Mouse (Mus musculus): ENCODE results near the gene Gm49383. TPM values are rescaled to one million over a fixed set of nuclear protein-coding genes. Genes with fewer than 3 reads are reported as not detected.
A peak's percentile ranks its signal among the peaks of the same experiment; 100 is the strongest.

Gene Gm49383
- total RNA-seq, 2 experiments from 2014 or later, result 3.8 to 5.9 TPM

DNA sequence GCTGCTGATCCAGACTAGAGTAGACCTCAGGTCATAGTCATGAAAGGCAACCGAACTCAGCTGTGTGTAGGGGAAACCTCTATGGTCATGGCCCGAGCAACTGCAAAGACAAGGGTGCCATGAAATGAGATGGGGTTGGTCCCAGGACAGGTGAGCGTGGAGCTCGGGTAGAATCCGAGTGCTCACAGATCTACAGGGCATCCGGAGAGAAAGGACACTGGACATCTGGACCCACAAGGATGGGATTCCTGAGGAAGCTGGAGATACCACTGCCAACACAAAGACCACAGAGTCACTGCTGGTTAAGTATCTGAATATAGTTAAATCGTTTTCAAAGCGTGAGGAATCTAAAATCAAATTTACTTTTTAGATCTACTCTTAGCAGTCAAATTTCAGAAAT lies 10.5 kb upstream of the Gm49383 start:
- intact Hi-C loops (cut with DNase I), result no loop called here
- no peak for DNase-seq (ENCODE audit: low spot score in 2 of 2)

DNA sequence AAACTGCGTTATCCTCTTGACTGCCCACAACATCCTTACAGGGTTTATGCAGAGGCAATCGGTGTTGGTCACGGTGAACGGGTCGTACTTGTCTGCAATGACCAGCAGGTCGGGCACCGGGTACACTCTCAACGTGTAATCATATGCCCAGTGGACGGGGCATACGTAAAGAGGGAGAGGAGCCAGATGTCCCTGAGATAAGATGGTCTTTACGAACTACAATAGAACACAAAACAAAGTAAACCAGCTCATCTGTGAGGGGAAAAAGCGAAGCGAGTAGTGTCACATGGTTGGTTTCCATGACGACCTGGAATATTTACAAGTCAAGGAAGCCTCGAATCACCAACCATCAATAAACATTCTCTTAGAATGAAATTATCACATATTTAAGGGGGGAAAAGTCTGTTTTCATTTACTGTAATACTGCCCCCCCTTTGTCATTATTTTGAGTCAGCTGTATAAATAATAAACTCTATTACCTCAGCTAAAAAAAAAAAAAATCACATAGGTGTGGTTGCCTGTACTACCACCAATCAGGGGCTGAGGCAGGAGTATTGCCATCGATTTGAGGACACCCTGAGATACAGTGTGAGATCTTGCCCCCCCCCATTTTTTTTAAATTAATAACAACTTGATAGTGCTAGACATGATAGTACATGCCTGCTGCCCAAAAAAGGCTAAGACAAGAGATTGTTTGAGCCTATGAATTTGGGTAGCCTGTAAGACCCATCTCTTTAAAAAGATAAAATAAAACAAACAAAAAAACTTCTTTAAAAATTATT lies 7.3 kb upstream of the Gm49383 start, which contains the start of gene Gm49384:
TSS of gene Gm49384 (minus strand) at position 216 of the 782 bp plus-strand sequence.
- DNase-seq (ENCODE audit: low spot score in 2 of 2), result peak in 1 of 2 experiments; percentile 7
- intact Hi-C loops (cut with DNase I), result no loop called here

DNA sequence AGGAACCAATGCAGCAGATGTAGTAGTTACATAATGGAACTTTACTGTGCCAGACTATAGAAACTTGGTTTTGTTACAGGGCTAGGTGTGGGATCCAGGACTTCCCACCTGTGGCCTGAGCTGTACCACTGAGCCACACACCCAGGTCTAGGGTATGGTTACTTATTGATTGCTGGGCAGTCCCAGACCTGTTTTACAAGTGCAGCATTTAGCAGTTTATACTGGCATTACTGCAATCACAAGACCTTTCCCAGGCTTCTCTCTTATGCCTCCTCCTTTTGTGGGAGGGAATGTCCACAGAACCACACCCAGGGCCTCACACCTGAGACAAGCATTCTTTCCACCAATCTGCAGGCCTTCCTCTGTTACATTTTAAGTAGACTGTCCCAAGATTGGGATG lies 2.1 kb upstream of the Gm49383 start:
- no peak for DNase-seq (ENCODE audit: low spot score in 2 of 2)
- intact Hi-C loops (cut with DNase I), result loop anchor here (5.0 kb wide), 1 partner anchor 43 kb away; the partner anchor contains the start of gene Klhdc1

DNA sequence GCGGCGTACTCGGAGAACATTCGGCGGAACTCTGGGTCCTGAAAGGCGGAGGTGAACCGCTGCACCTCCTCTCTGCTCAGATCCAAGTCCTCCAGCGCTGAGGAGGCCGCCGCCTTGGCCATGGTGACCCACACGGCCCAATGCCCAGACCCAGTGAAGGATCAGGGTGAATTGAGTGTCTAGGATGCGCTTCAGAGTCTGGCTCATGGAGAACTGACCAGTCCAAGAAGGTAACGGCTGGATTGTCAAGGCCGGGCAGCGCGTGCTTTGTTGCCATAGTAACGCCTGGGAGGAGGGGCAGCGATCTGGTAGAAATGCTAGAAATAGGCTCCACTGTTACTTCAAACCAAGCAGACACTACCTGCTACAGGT lies 1.2 kb upstream of the Gm49383 start, which contains the start of gene Dnaaf2:
TSS of gene Dnaaf2 (minus strand) at position 266 of the 372 bp plus-strand sequence.
- intact Hi-C loops (cut with DNase I), result loop anchor here (5.0 kb wide), 1 partner anchor 44 kb away; the partner anchor contains the start of gene Klhdc1
- DNase-seq (ENCODE audit: low spot score in 2 of 2), result peak; percentile 67 to 68

DNA sequence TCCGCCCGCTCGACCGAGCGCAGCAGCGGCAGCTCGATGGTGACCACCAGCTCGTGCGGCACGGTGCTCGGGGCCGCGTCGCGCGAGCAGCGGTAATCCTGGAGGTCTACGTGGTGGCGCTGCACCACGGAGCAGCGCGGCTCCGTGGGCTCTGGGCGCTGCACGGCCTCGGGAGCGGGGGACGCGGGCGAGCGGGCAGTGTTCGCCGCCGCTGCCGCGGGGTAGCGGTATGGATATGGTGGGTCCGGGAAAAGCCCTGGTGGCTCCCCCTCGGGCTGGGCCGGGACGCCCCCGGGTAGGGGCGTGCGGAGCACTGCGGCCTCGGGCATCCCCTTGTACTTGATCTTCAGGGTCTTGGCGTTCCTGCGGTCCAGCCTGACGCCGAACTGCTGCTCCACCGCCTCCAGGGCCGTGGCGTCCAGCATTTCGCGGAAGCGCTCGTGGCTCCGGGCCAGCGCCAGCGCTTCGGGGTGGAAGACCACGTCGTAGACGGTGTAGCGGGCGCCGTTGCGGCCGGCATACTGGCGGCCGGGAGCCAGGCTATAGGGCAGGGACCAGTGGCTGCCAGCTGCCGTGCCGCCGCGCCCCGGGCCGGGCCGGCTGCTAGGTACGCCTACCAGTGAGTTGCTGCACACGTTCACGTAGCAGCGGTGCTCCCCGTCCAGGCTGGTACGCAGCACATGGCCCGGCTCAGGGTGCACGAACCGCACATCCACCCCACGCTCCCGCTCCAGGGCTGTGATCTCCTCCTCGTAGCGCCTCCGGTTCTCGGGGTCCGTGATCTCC lies 667 bp upstream of the Gm49383 start:
- peak; percentile 31 to 52 for DNase-seq (ENCODE audit: low spot score in 2 of 2)
- intact Hi-C loops (cut with DNase I), result loop anchor here (1.0 to 5.0 kb wide), 3 partner anchors 13 to 99 kb away; partner anchors contain the start of genes Klhdc1, Klhdc2, Mgat2 and Rpl36al

DNA sequence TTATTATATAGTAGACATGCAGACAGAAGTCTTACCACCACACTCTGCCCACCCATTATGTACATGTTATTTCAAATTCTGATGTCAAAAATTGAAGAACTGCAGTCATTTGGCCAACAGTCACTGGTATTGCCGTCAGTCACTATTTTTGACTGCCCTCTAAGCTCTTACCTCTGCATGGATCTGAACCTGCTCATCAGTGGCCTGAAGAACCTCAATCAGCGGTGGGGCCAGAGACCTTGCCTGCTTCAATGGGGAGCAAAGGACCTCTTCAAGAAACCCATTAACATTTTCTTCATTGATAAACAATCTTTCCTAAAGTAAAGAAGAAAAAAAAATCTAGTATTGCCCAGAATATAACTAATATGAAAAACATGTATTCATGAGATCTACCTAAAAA lies 4.3 kb downstream of the Gm49383 start:
- no peak for DNase-seq (ENCODE audit: low spot score in 2 of 2)
- intact Hi-C loops (cut with DNase I), result no loop called here

DNA sequence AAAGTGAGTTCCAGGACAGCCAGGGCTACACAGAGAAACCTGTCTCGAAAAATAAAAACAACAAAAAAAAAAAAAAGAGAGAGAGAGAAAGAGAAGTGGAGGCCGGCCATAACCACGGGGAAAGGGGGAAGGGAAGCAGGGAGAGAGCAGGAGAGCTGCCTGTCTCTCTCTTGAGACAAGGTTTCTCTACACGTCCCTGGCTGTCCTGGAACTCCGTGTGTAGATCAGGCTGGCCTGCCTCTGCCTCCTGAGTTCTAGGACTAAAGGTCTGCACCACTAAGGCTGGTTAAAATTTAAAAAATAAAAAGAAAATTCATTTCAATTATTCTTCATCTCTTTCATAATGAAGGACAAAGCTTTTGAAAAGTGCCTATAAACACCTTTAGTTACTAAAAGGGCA lies 5.5 kb downstream of the Gm49383 start:
- DNase-seq (ENCODE audit: low spot score in 2 of 2), result no peak
- intact Hi-C loops (cut with DNase I), result no loop called here

DNA sequence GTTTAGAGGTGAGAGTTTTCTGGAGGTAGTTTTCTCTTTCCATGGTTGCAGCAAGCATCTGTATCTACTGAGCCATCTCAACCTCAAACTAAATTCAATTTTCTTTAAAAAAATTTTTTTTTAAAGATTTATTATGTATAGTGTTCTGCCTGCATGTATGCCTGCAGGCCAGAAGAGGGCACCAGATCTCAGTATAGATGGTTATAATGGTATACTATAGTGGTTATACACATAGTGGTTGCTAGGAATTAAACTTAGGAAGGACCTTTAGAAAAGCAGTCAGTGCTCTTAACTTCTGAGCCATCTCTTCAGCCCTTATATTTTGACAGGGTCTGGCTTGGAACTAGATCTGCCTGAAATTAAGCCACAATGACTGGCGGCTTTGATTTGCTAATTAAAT lies 6.4 kb downstream of the Gm49383 start:
- no peak for DNase-seq (ENCODE audit: low spot score in 2 of 2)
- intact Hi-C loops (cut with DNase I), result no loop called here

DNA sequence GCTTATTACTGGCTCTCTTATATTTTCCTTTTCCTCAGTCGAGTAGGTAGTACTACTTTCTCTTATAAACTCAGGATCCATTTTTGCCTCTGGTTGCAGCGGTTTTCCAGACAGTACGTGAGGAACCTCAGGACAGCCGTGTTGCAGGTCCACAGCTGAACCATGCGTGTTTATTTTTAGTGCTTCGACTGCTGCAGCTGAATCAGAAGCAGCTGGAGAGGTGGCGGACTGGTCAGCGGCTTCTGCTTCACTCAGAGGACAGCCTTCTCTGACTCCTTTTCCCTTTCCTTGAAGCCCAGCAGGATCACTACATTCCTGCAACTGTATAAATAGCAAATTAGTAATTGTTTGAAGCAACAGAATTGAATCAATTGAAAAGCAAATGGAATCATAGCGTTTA lies 6.8 kb downstream of the Gm49383 start:
- intact Hi-C loops (cut with DNase I), result no loop called here
- no peak for DNase-seq (ENCODE audit: low spot score in 2 of 2)

DNA sequence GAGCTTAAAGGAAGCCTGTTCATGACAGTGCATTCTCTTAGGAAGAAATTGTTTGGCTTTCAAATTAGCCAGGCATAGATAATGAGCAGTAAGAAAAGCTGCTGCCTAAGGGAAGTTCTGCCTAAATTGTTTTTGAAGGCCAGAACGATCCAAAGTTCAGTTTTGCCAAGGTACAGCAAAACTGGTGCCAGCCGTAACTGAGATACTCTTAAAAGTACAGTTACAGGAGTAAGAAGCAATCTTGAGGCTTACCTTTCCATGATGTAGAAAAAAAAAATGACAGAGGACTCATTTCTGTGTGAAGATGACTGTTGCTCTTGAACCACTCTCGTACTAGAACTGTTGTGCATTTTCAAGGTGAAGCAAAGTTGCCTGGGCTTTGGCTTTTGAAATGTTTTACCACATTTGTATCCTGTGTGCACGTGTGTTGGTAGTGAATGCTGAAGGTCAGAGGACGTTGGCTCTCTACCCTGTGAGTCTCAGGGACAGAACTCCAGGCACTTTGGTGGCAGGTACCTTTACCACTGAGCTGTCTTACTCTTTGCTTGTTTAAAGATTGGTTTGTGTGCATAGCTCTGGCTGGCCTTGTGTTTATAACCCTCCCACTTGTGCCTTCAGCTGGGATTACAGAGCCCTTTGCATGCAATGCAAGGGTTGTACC lies 10.0 kb downstream of the Gm49383 start:
- DNase-seq (ENCODE audit: low spot score in 2 of 2), result no peak
- intact Hi-C loops (cut with DNase I), result no loop called here

DNA sequence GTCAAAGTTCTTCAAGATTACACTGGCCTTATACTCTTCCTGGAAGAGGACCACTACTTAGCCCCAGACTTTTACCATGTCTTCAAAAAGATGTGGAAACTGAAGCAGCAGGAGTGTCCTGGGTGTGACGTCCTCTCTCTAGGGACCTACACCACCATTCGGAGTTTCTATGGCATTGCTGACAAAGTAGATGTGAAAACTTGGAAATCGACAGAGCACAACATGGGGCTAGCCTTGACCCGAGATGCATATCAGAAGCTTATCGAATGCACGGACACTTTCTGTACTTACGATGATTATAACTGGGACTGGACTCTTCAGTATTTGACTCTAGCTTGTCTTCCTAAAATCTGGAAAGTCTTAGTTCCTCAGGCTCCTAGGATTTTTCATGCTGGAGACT lies 11.5 kb downstream of the Gm49383 start:
- intact Hi-C loops (cut with DNase I), result no loop called here
- DNase-seq (ENCODE audit: low spot score in 2 of 2), result no peak

DNA sequence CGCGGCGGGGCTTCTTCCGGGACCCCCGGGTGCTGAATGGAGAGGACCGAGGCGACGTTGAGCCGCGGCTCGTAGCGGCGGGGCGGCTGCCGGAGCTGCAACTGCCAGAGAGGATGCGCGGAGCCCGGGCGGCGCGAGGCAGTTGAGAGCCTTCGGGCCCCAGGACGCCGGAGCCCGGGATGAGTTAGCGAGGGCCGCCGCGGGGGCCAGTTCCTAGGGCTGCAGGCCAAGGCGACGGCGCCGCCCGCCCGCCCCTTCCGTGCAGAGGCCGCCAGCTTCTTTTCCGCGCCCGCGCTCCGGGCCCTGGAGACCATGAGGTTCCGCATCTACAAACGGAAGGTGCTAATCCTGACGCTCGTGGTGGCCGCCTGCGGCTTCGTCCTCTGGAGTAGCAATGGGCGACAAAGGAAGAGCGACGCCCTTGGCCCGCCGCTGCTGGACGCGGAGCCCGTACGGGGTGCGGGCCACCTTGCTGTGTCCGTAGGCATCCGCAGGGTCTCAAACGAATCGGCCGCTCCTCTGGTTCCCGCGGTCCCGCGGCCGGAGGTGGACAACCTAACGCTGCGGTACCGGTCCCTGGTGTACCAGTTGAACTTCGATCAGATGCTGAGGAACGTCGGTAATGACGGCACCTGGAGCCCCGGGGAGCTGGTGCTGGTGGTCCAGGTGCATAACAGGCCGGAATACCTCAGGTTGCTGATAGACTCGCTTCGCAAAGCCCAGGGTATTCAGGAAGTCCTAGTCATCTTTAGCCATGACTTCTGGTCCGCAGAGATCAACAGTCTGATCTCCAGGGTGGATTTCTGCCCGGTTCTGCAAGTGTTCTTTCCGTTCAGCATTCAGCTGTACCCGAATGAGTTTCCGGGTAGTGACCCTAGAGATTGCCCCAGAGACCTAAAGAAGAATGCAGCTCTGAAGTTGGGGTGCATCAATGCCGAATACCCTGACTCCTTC lies 12.3 kb downstream of the Gm49383 start:
- intact Hi-C loops (cut with DNase I), result loop anchor here (1.0 kb wide), 1 partner anchor 13 kb away; the partner anchor contains the start of gene Gm49383
- DNase-seq (ENCODE audit: low spot score in 2 of 2), result peak in 1 of 2 experiments; percentile 55

DNA sequence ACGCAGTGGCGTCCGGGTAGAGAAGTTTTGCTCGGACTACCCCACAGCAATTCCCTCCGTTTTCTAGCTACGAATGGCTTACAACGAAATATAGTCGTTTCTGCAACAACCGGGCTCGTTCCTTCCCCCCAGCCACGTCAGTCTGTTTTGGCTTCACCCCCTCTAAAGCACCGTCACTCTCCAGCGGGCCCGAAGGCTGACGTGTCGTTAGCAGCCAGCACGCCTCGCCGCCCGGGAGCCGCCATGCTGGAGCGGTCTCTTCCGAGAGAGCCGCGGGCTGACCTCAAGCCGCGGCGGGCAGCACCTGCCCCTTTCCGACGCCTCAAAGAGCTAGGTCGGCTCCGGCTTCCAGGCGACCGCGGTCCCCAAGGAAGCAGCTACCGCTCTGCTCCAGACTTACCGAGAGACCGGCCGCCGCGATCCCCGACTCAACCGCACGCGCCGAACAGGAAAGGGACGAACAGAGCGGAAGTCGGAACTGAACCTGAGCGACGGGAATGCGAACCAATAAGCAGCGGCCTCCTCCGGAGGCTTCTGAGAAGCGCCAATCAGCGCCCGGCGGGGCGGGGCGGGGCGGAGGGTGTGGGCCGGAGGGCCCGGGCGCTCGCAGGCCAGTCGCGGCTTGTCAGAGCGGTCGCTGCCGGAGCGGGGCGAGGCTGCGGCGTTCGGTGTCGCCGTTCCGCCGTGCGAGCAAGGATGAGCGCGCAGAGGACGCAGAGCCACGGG lies 13.2 kb downstream of the Gm49383 start, which contains the start of the genes Rpl36al and Mgat2:
TSS of gene Rpl36al (minus strand) at position 501 of the 726 bp plus-strand sequence.
TSS of gene Mgat2 (plus strand) at position 575 of the 726 bp plus-strand sequence.
- intact Hi-C loops (cut with DNase I), result loop anchor here (1.0 kb wide), 1 partner anchor 14 kb away; the partner anchor contains the start of gene Gm49383
- peak; percentile 99 for DNase-seq (ENCODE audit: low spot score in 2 of 2)

DNA sequence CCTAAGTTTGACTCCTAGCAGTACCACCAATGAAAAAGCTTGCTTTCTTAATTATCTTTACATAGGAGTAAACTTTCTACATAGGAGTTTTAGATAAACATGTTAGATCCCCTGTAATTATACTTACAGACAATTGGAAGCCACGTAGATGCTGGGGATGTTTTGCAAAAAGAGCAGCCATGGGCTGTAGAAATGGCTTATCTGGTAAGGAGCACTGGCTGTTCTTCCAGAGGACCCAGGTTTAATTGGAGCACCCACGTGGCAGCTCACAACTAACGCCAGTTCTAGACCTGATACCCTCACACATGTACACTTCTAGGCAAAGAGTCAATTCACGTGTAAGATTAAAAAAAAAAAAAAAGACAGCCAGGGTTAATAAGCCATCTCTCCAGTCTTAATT lies 15.1 kb downstream of the Gm49383 start:
- no peak for DNase-seq (ENCODE audit: low spot score in 2 of 2)
- intact Hi-C loops (cut with DNase I), result no loop called here

DNA sequence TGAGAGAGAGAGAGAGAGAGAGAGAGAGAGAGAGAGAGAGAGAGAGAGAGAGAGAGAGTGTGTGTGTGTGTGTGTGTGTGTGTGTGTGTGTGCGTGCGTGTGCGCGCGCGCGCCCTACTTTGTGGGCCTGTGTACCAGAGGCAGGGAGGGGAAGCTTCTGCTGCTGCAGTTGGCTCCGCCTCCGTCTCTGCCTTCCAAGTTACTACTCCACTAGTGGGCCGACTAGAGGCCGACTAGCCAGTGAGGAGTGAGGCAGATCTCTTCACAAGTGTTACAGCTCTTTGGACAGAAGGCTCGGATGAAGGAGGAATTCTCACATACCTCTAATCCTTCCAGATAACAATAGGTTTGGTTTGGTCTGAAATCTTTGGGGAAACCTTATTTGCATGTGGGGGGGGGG lies 17.5 kb downstream of the Gm49383 start:
- no peak for DNase-seq (ENCODE audit: low spot score in 2 of 2)
- intact Hi-C loops (cut with DNase I), result no loop called here

DNA sequence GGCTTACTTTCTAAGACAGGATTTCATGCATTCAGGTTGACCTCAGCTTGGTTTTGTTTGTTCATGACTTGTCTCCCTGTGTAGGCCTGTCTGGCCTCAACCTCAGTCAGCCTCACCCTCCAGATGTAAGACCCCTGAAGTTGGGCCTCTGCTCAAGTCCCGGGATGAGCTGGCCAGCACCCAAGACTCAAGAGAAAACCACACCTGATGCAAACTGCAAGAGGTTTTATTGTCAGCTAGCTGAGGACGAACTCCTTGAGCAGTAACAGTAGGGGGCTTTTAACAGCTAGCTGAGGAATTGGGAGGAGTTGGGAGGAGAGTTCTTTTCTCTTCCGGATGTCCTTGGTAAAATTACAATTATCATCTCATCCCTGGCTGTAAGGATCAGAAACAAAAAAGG lies 19.4 kb downstream of the Gm49383 start:
- intact Hi-C loops (cut with DNase I), result no loop called here
- no peak for DNase-seq (ENCODE audit: low spot score in 2 of 2)

DNA sequence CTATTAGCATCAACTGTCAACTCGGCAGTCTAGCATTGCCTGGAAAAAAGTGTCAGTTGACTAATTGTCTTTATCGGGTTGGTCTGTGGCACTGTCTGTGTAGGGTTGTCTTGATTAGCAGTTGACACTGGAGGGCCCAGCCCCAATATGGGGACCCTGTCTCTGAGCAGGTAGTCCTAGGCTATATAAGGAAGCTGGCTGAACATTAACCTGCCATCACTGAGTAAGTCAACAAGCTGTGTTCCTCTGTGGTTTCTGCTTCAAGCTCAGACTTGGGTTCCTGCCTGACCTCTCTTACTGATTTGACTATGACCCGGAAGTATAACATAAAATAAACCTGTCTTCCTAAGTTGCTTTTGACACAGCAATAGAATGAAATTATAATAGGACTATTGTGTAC lies 20.9 kb downstream of the Gm49383 start:
- DNase-seq (ENCODE audit: low spot score in 2 of 2), result no peak
- intact Hi-C loops (cut with DNase I), result no loop called here

DNA sequence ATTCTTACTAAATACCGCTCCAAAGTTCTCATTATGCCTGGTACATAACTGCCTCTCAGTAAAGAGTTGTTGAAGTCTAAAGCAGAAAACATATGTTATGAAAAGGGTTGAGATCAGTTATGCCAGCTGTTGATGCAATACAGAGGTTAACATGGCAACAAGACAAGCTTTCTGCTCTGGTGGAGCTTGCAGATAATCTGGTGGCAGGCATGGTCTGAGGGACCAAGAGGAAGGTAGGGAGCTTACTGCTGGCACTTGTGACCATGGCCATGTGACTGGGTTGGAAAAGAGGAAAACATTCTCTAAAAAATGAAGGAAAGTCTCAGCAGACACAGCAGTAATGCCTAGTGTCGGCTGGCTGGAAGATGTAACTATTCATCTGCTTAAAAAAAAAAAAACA lies 25.6 kb downstream of the Gm49383 start:
- no peak for DNase-seq (ENCODE audit: low spot score in 2 of 2)
- intact Hi-C loops (cut with DNase I), result no loop called here
